Mouse (Mus musculus): ENCODE results near the gene Polr1d.

Polr1d gene

GRCm38 (mm10) chr5:147086816-147087215, 10.0 kb downstream of the Polr1d start:
- DNase-seq (ENCODE audit: extremely low spot score), result no peak

GRCm38 (mm10) chr5:147089836-147090235, 13.0 kb downstream of the Polr1d start:
- no peak for DNase-seq (ENCODE audit: extremely low spot score)

- DNase-seq (ENCODE audit: extremely low spot score), result no peak
Observed at GRCm38 (mm10) chr5:147090256-147090963, 13.6 kb downstream of the Polr1d start.

- DNase-seq (ENCODE audit: extremely low spot score), result no peak
Observed at GRCm38 (mm10) chr5:147092448-147092847, 15.6 kb downstream of the Polr1d start.

GRCm38 (mm10) chr5:147094296-147094695, 17.4 kb downstream of the Polr1d start:
- DNase-seq (ENCODE audit: extremely low spot score), result no peak

- DNase-seq (ENCODE audit: extremely low spot score), result no peak
Observed at GRCm38 (mm10) chr5:147096586-147096985, 19.7 kb downstream of the Polr1d start.

GRCm38 (mm10) chr5:147098667-147099066, 21.8 kb downstream of the Polr1d start:
- no peak for DNase-seq (ENCODE audit: extremely low spot score)

- DNase-seq (ENCODE audit: extremely low spot score), result no peak
Observed at GRCm38 (mm10) chr5:147100180-147100579, 23.3 kb downstream of the Polr1d start.

GRCm38 (mm10) chr5:147102295-147102694, 25.4 kb downstream of the Polr1d start:
- no peak for DNase-seq (ENCODE audit: extremely low spot score)

GRCm38 (mm10) chr5:147107276-147107675, 30.4 kb downstream of the Polr1d start:
- DNase-seq (ENCODE audit: extremely low spot score), result no peak

- no peak for DNase-seq (ENCODE audit: extremely low spot score)
Observed at GRCm38 (mm10) chr5:147108861-147109591, 32.2 kb downstream of the Polr1d start.

- no peak for DNase-seq (ENCODE audit: extremely low spot score)
Observed at GRCm38 (mm10) chr5:147114738-147115137, 37.9 kb downstream of the Polr1d start.

GRCm38 (mm10) chr5:147115631-147116030, 38.8 kb downstream of the Polr1d start:
- no peak for DNase-seq (ENCODE audit: extremely low spot score)

GRCm38 (mm10) chr5:147117027-147117426, 40.2 kb downstream of the Polr1d start:
- no peak for DNase-seq (ENCODE audit: extremely low spot score)

GRCm38 (mm10) chr5:147121146-147121545, 44.3 kb downstream of the Polr1d start:
- no peak for DNase-seq (ENCODE audit: extremely low spot score)

GRCm38 (mm10) chr5:147124794-147125193, 47.9 kb downstream of the Polr1d start:
- no peak for DNase-seq (ENCODE audit: extremely low spot score)

- no peak for DNase-seq (ENCODE audit: extremely low spot score)
Observed at GRCm38 (mm10) chr5:147125542-147126185, 48.8 kb downstream of the Polr1d start.

- no peak for DNase-seq (ENCODE audit: extremely low spot score)
Observed at GRCm38 (mm10) chr5:147127860-147128259, 51.0 kb downstream of the Polr1d start.

GRCm38 (mm10) chr5:147129484-147129883, 52.6 kb downstream of the Polr1d start:
- no peak for DNase-seq (ENCODE audit: extremely low spot score)

- no peak for DNase-seq (ENCODE audit: extremely low spot score)
Observed at GRCm38 (mm10) chr5:147131912-147132311, 55.1 kb downstream of the Polr1d start.

GRCm38 (mm10) chr5:147133662-147134061, 56.8 kb downstream of the Polr1d start:
- no peak for DNase-seq (ENCODE audit: extremely low spot score)

GRCm38 (mm10) chr5:147134341-147135088, 57.7 kb downstream of the Polr1d start:
- DNase-seq (ENCODE audit: extremely low spot score), result peak; percentile 44

Measured in embryo, embryonic 9.5 days (tissue).